Mouse (Mus musculus) kidney, embryonic 15.5 days (tissue): ENCODE results near the gene Zfp747. TPM values are rescaled to one million over a fixed set of nuclear protein-coding genes. Genes with fewer than 3 reads are reported as not detected.
"Not testable (repeated sequence)": the region's sequence is repeated elsewhere in the genome, so short reads cannot be mapped to it uniquely, and the experiment has no call there.

Experiments used
- ATAC-seq: fragments of 200-750 bp; cut with Nextera tagmentation; replicated peaks from 2 replicates; pipeline ENCODE4 v1.8.0; 2017; ENCODE audit warnings: moderate TSS enrichment; ENCODE audit not compliant: low FRiP score
- H3K27ac ChIP-seq: fragments of 300-500 bp; sonication (generic); 2 replicates; pipeline ENCODE4 v1.5.1; 2015; ENCODE audit warnings: mild to moderate bottlenecking, inconsistent platforms
- H3K27me3 ChIP-seq: fragments of 300-500 bp; sonication (generic); 2 replicates; pipeline ENCODE4 v1.6.1; 2015; ENCODE audit warnings: inconsistent platforms
- H3K36me3 ChIP-seq: fragments of 300-500 bp; sonication (generic); 2 replicates; pipeline ENCODE4 v1.6.1; 2015; ENCODE audit warnings: inconsistent platforms
- H3K4me1 ChIP-seq: fragments of 300-500 bp; sonication (generic); 2 replicates; pipeline ENCODE4 v1.6.1; 2015; ENCODE audit warnings: inconsistent platforms
- H3K4me2 ChIP-seq: fragments of 300-500 bp; sonication (generic); 2 replicates; pipeline ENCODE4 v1.6.1; 2015; ENCODE audit warnings: moderate library complexity, mild to moderate bottlenecking, inconsistent platforms
- H3K4me3 ChIP-seq: fragments of 300-500 bp; sonication (generic); replicated peaks from 2 replicates; pipeline ENCODE4 v1.5.1; 2015; ENCODE audit warnings: mild to moderate bottlenecking, inconsistent platforms
- H3K9ac ChIP-seq: fragments of 300-500 bp; sonication (generic); 2 replicates; pipeline ENCODE4 v1.6.1; 2015; ENCODE audit warnings: mild to moderate bottlenecking, inconsistent platforms
- H3K9me3 ChIP-seq: fragments of 300-500 bp; sonication (generic); replicated peaks from 2 replicates; pipeline ENCODE4 v1.6.1; 2016; ENCODE audit warnings: inconsistent platforms
- WGBS: fragments of 180-500 bp; shearing (Covaris S2); methylation state at CpG from one replicate; pipeline ENCODE4 v1.1.7; 2015; ENCODE audit warnings: mixed read lengths; 5-methylcytosine and 5-hydroxymethylcytosine counted together
- polyA plus RNA-seq: library from polyadenylated mRNA; unstranded; fragments of >200 nt; fragmentation: Nextera tagmentation; extraction: Ambion mirVana; gene quantifications from 2 replicates; pipeline ENCODE4 v1.2.1, GENCODE M21; 2015

Gene Zfp747
- polyA plus RNA-seq, 1 experiment from 2014 or later = 10.7 TPM

DNA sequence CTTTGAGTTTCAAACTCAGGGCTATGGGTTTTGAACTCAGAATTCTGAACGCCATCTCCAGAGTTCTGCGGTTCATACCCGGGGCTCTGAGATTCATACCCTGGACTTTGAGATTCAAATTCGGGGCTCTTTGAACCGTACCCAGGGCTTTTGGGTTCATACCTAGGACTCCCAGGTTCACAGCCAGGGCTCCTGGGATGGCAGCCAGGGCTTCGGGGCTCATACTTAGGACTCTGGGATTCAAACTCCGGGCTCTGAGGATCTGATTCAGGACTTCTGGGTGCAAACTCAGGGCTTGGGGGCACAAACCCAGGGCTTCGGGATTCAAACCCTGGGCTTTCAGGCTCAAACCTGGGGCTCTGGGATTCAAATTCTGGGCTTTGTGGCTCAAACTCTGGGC is 31.5 kb downstream of the Zfp747 start:
- WGBS = 86% methylated on average over 8 of the region's 8 CpGs

GRCm38 (mm10) chr7:127343351-127344019 is 32.4 kb downstream of the Zfp747 start:
- Histone ChIP-seq H3K36me3 (peaks cover 31% of the 10 kb centered on the region), H3K9me3 (no peaks in the 10 kb centered on the region), H3K27ac (no peak overlapping the region), H3K4me3 (no peak overlapping the region), H3K4me1 (peaks cover 43% of the 10 kb centered on the region), H3K9ac (0 out of 2 replicates have a peak overlapping the region, but pooled peaks have one; percentile 4), H3K27me3 (no peaks in the 10 kb centered on the region), H3K4me2 (0 out of 2 replicates have a peak overlapping the region, but pooled peaks have one; percentile 83)
- 93% methylated on average over 38 of the region's 38 CpGs for WGBS
- ATAC-seq = no peak

More for the DNA sequence above, 31.5 kb downstream of the Zfp747 start:
- Histone ChIP-seq H3K36me3 (peaks cover 31% of the 10 kb centered on the region), H3K9ac (peak overlapping the region; percentile 91), H3K4me3 (peak overlapping the region; percentile 85), H3K27ac (peak overlapping the region; percentile 99; the same call in 1 of the 2 replicates), H3K4me1 (peaks cover 43% of the 10 kb centered on the region), H3K4me2 (peak overlapping the region; percentile 83), H3K27me3 (no peaks in the 10 kb centered on the region), H3K9me3 (no peaks in the 10 kb centered on the region)
- ATAC-seq = no peak

DNA sequence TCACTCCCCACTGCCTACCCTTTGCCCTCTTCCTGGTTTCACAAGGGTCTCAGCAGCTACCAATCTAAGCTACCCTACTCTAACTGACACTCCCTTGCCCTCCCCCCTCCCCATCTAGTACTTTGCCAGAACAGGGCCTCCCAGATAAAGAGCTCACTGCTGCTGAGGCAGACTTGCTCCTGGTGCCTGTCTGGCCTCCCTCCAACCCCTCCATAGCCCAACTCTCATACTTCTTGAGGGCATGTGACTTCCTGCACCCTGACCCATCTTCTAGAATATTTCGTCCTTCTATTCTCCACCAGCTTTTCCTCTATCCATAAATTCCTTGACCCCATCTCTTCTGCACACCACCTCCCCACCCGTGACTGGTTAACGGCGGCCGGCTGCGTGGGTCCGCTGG is 33.0 kb downstream of the Zfp747 start:
- Histone ChIP-seq H3K36me3 (peaks cover 31% of the 10 kb centered on the region), H3K9ac (0 out of 2 replicates have a peak overlapping the region, but pooled peaks have one; percentile 4), H3K4me3 (no peak overlapping the region), H3K27me3 (no peaks in the 10 kb centered on the region), H3K27ac (no peak overlapping the region), H3K4me2 (no peak overlapping the region), H3K9me3 (no peaks in the 10 kb centered on the region), H3K4me1 (peaks cover 40% of the 10 kb centered on the region)
- ATAC-seq = no peak
- WGBS = 92% methylated on average over 7 of the region's 7 CpGs

DNA sequence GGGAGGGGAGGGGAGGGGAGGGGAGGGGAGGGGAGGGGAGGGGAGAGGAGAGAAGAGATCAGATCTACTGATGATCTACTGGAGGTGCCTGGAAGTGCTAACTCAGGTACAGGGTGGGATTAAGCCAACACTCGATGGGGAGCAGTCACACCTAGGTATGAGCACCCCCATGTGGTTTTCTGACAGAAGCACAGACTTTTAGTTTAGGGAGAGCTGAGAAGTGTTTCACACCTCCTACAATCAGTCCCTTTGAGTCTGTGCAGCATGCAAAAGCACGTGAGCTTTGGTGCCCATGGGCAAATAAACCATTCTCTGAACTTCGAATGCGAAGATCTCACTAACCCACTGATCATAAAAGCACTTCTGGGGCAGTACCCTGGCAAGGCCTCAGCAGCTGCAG is 33.5 kb downstream of the Zfp747 start:
- Histone ChIP-seq H3K9ac (no peak overlapping the region), H3K4me2 (no peak overlapping the region), H3K4me3 (no peak overlapping the region), H3K27me3 (no peaks in the 10 kb centered on the region), H3K9me3 (no peaks in the 10 kb centered on the region), H3K4me1 (peaks cover 40% of the 10 kb centered on the region), H3K36me3 (peaks cover 31% of the 10 kb centered on the region), H3K27ac (no peak overlapping the region)
- WGBS = 54% methylated on average over 4 of the region's 4 CpGs
- no peak for ATAC-seq

- not testable (repeated sequence) for H3K9ac ChIP-seq, H3K27me3 ChIP-seq, H3K9me3 ChIP-seq, ATAC-seq, H3K4me3 ChIP-seq, H3K4me2 ChIP-seq
- Histone ChIP-seq H3K36me3 (peaks cover 31% of the 10 kb centered on the region), H3K27ac (peak overlapping the region; percentile 58), H3K4me1 (peaks cover 36% of the 10 kb centered on the region)
- 87% methylated on average over 6 of the region's 6 CpGs for WGBS
These were observed 34.0 kb downstream of the Zfp747 start for GRCm38 (mm10) chr7:127341861-127342260.

DNA sequence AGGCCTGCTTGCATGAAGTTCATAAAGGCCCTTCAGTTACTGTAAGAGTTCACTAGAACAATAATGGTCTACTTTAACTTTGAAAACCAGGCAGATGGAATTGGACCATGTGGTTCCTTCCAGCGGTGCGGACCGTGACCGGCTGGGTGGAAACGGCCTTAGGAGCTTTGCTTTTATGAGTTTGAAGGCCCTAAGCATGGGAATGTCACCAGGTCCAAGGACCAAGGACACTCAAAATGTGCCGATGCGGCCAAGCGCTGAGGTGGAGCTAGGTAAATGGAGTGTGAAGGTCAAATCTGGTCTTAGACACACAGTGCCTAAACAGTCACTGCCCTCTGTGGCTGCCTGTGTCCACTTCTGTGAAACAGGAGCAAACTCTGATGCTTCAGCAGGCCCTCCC is 34.5 kb downstream of the Zfp747 start:
- no peak for ATAC-seq
- peak overlapping the region; percentile 58 for H3K27ac ChIP-seq
- H3K4me3 ChIP-seq = no peak overlapping the region
- 81% methylated on average over 8 of the region's 8 CpGs for WGBS
- H3K36me3 ChIP-seq = peaks cover 31% of the 10 kb centered on the region
- no peak overlapping the region for H3K4me2 ChIP-seq
- H3K9me3 ChIP-seq = no peaks in the 10 kb centered on the region
- no peaks in the 10 kb centered on the region for H3K27me3 ChIP-seq
- H3K9ac ChIP-seq = no peak overlapping the region
- peaks cover 31% of the 10 kb centered on the region for H3K4me1 ChIP-seq

- H3K27ac ChIP-seq = no peak overlapping the region
- H3K4me2 ChIP-seq = no peak overlapping the region
- H3K9me3 ChIP-seq = no peaks in the 10 kb centered on the region
- H3K9ac ChIP-seq = no peak overlapping the region
- no peaks in the 10 kb centered on the region for H3K27me3 ChIP-seq
- H3K4me3 ChIP-seq = no peak overlapping the region
- ATAC-seq = no peak
- H3K36me3 ChIP-seq = peaks cover 13% of the 10 kb centered on the region
- H3K4me1 ChIP-seq = 0 out of 2 replicates have a peak, but pooled peaks cover 9% of the 10 kb centered on the region
- WGBS = 58% methylated on average over 4 of the region's 4 CpGs
These were observed 38.2 kb downstream of the Zfp747 start for GRCm38 (mm10) chr7:127337636-127338035.

GRCm38 (mm10) chr7:127335604-127336003 is 40.2 kb downstream of the Zfp747 start:
- H3K4me2 ChIP-seq = no peak overlapping the region
- H3K9ac ChIP-seq = no peak overlapping the region
- ATAC-seq = no peak
- no peak overlapping the region for H3K27ac ChIP-seq
- no peaks in the 10 kb centered on the region for H3K4me1 ChIP-seq
- no peaks in the 10 kb centered on the region; the same call in 1 of the 2 replicates for H3K36me3 ChIP-seq
- H3K27me3 ChIP-seq = no peaks in the 10 kb centered on the region
- H3K9me3 ChIP-seq = no peaks in the 10 kb centered on the region
- H3K4me3 ChIP-seq = no peak overlapping the region
- 76% methylated on average over 4 of the region's 4 CpGs for WGBS

GRCm38 (mm10) chr7:127333240-127333639 is 42.6 kb downstream of the Zfp747 start:
- Histone ChIP-seq H3K4me1 (no peaks in the 10 kb centered on the region), H3K4me2 (no peak overlapping the region), H3K27ac (no peak overlapping the region), H3K4me3 (no peak overlapping the region), H3K9ac (no peak overlapping the region), H3K9me3 (no peaks in the 10 kb centered on the region), H3K36me3 (no peaks in the 10 kb centered on the region), H3K27me3 (no peaks in the 10 kb centered on the region)
- ATAC-seq = no peak
- 85% methylated on average over 6 of the region's 6 CpGs for WGBS

DNA sequence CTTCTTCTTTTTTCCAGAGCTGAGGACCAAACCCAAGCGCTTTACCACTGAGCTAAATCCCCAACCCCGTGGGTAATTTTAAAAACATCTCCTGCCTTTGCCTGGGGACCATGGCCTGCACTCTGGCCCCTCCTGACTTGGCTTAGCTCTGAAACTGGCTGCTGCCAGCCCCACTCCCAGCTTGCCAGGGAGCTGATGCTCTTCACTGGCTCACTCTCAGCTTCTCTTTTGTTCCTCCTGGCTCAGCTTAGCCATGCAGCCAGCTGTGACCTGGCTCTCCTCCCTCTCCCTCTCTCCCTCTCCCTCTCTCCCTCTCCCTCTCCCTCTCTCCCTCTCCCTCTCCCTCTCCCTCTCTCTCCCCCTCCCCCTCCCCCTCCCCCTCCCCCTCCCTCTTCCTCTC is 49.2 kb downstream of the Zfp747 start:
- Histone ChIP-seq H3K4me2 (no peak overlapping the region), H3K4me3 (no peak overlapping the region), H3K36me3 (no peaks in the 10 kb centered on the region), H3K4me1 (peaks cover 11% of the 10 kb centered on the region; the same call in 1 of the 2 replicates), H3K27ac (no peak overlapping the region), H3K9ac (no peak overlapping the region), H3K9me3 (no peaks in the 10 kb centered on the region), H3K27me3 (no peaks in the 10 kb centered on the region)
- peak; percentile 63; the same call in 1 of the 2 replicates for ATAC-seq
- WGBS = 63% methylated on average over 1 of the region's 2 CpGs

GRCm38 (mm10) chr7:127325550-127325949 is 50.3 kb downstream of the Zfp747 start:
- H3K9me3 ChIP-seq = no peaks in the 10 kb centered on the region
- H3K27ac ChIP-seq = peak overlapping the region; percentile 51
- H3K27me3 ChIP-seq = no peaks in the 10 kb centered on the region
- H3K36me3 ChIP-seq = no peaks in the 10 kb centered on the region
- no peak overlapping the region for H3K9ac ChIP-seq
- ATAC-seq = peak; percentile 16; the same call in 1 of the 2 replicates
- H3K4me2 ChIP-seq = no peak overlapping the region
- no peak overlapping the region for H3K4me3 ChIP-seq
- peaks cover 11% of the 10 kb centered on the region; the same call in 1 of the 2 replicates for H3K4me1 ChIP-seq
- 80% methylated on average over 8 of the region's 8 CpGs for WGBS

DNA sequence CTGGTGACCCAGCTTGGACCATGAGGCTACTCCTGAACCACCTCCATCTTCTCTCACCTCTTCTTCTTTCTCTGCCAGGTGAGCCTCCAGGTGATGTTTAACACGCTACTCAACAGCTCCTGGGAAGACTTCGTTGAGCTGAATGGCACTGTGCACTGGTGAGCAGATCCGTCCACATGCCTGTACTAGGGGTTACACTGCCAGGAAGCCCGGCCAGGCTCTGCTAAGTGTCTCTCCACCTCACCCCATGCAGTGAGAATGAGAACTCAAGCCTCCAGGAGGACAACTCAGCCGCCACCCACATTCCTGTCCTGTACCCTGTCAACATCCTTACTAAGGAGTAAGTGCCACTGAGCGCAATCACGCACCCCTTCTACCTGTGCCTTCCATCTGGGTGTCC is 50.9 kb downstream of the Zfp747 start:
- peaks cover 11% of the 10 kb centered on the region; the same call in 1 of the 2 replicates for H3K4me1 ChIP-seq
- H3K9me3 ChIP-seq = no peaks in the 10 kb centered on the region
- H3K27ac ChIP-seq = no peak overlapping the region
- WGBS = 90% methylated on average over 7 of the region's 7 CpGs
- H3K9ac ChIP-seq = no peak overlapping the region
- H3K4me3 ChIP-seq = no peak overlapping the region
- ATAC-seq = no peak
- no peaks in the 10 kb centered on the region for H3K27me3 ChIP-seq
- H3K36me3 ChIP-seq = no peaks in the 10 kb centered on the region
- H3K4me2 ChIP-seq = no peak overlapping the region
